Mouse (Mus musculus): ENCODE measurements around the gene Pdzrn3. TPM values are rescaled to one million over a fixed set of nuclear protein-coding genes. Genes with fewer than 3 reads are reported as not detected.
A peak's percentile ranks its signal among the peaks of the same experiment; 100 is the strongest.

Pdzrn3 gene
- polyA plus RNA-seq, 1 experiment, result 67.9 TPM

GRCm38 (mm10) chr6:101319374-101319967 lies 58.2 kb downstream of the Pdzrn3 start:
- no peak for TF ChIP-seq POLR2A (IDR thresholded peaks at IDR 0.05; ENCODE audit: low read depth, low read length)
- TF ChIP-seq CTCF (IDR thresholded peaks at IDR 0.05; ENCODE audit: borderline replicate concordance, insufficient read depth, low read length), result no peak
- Histone ChIP-seq H3K4me1 (ENCODE audit: control insufficient read depth, insufficient read depth, low read length) (peaks cover 12% of the 10 kb centered on the region), H3K27ac (ENCODE audit: insufficient read depth, low read length) (peak overlapping the region; percentile 16), H3K4me3 (ENCODE audit: insufficient read depth, low read length) (no peak overlapping the region)

GRCm38 (mm10) chr6:101318530-101318929 lies 59.2 kb downstream of the Pdzrn3 start:
- Histone ChIP-seq H3K27ac (ENCODE audit: insufficient read depth, low read length) (peak overlapping the region; percentile 49), H3K4me1 (ENCODE audit: control insufficient read depth, insufficient read depth, low read length) (peaks cover 12% of the 10 kb centered on the region), H3K4me3 (ENCODE audit: insufficient read depth, low read length) (no peak overlapping the region)
- TF ChIP-seq POLR2A (IDR thresholded peaks at IDR 0.05; ENCODE audit: low read depth, low read length), result no peak
- no peak for TF ChIP-seq CTCF (IDR thresholded peaks at IDR 0.05; ENCODE audit: borderline replicate concordance, insufficient read depth, low read length)

GRCm38 (mm10) chr6:101311446-101311845 lies 66.3 kb downstream of the Pdzrn3 start:
- TF ChIP-seq CTCF (IDR thresholded peaks at IDR 0.05; ENCODE audit: borderline replicate concordance, insufficient read depth, low read length) (no peak), POLR2A (IDR thresholded peaks at IDR 0.05; ENCODE audit: low read depth, low read length) (no peak)
- Histone ChIP-seq H3K27ac (ENCODE audit: insufficient read depth, low read length) (no peak overlapping the region), H3K4me1 (ENCODE audit: control insufficient read depth, insufficient read depth, low read length) (peaks cover 2% of the 10 kb centered on the region; the same call in 1 of the 2 replicates), H3K4me3 (ENCODE audit: insufficient read depth, low read length) (no peak overlapping the region)

- Histone ChIP-seq H3K27ac (ENCODE audit: insufficient read depth, low read length) (peak overlapping the region; percentile 20), H3K4me3 (ENCODE audit: insufficient read depth, low read length) (no peak overlapping the region), H3K4me1 (ENCODE audit: control insufficient read depth, insufficient read depth, low read length) (0 out of 2 replicates have a peak, but pooled peaks cover 5% of the 10 kb centered on the region)
- no peak for TF ChIP-seq POLR2A (IDR thresholded peaks at IDR 0.05; ENCODE audit: low read depth, low read length)
- TF ChIP-seq CTCF (IDR thresholded peaks at IDR 0.05; ENCODE audit: borderline replicate concordance, insufficient read depth, low read length), result no peak
These were observed 67.2 kb downstream of the Pdzrn3 start for GRCm38 (mm10) chr6:101310491-101310890.

GRCm38 (mm10) chr6:101307964-101308531 lies 69.6 kb downstream of the Pdzrn3 start:
- Histone ChIP-seq H3K27ac (ENCODE audit: insufficient read depth, low read length) (no peak overlapping the region), H3K4me3 (ENCODE audit: insufficient read depth, low read length) (no peak overlapping the region), H3K4me1 (ENCODE audit: control insufficient read depth, insufficient read depth, low read length) (0 out of 2 replicates have a peak, but pooled peaks cover 5% of the 10 kb centered on the region)
- TF ChIP-seq CTCF (IDR thresholded peaks at IDR 0.05; ENCODE audit: borderline replicate concordance, insufficient read depth, low read length), result no peak
- TF ChIP-seq POLR2A (IDR thresholded peaks at IDR 0.05; ENCODE audit: low read depth, low read length), result no peak

GRCm38 (mm10) chr6:101306834-101307233 lies 70.9 kb downstream of the Pdzrn3 start:
- no peak for TF ChIP-seq CTCF (IDR thresholded peaks at IDR 0.05; ENCODE audit: borderline replicate concordance, insufficient read depth, low read length)
- peak; percentile 32; the same call in 1 of the 2 replicates for TF ChIP-seq POLR2A (IDR thresholded peaks at IDR 0.05; ENCODE audit: low read depth, low read length)
- no peak overlapping the region for H3K4me3 ChIP-seq (ENCODE audit: insufficient read depth, low read length)
- H3K27ac ChIP-seq (ENCODE audit: insufficient read depth, low read length), result peak overlapping the region; percentile 71
- 0 out of 2 replicates have a peak, but pooled peaks cover 5% of the 10 kb centered on the region for H3K4me1 ChIP-seq (ENCODE audit: control insufficient read depth, insufficient read depth, low read length)

- Histone ChIP-seq H3K4me3 (ENCODE audit: insufficient read depth, low read length) (no peak overlapping the region), H3K4me1 (ENCODE audit: control insufficient read depth, insufficient read depth, low read length) (0 out of 2 replicates have a peak, but pooled peaks cover 5% of the 10 kb centered on the region), H3K27ac (ENCODE audit: insufficient read depth, low read length) (peak overlapping the region; percentile 71)
- TF ChIP-seq CTCF (IDR thresholded peaks at IDR 0.05; ENCODE audit: borderline replicate concordance, insufficient read depth, low read length), result no peak
- no peak for TF ChIP-seq POLR2A (IDR thresholded peaks at IDR 0.05; ENCODE audit: low read depth, low read length)
These were observed 72.2 kb downstream of the Pdzrn3 start for GRCm38 (mm10) chr6:101305543-101305942.

- 0 out of 2 replicates have a peak, but pooled peaks cover 7% of the 10 kb centered on the region for H3K4me1 ChIP-seq (ENCODE audit: control insufficient read depth, insufficient read depth, low read length)
- no peak overlapping the region for H3K4me3 ChIP-seq (ENCODE audit: insufficient read depth, low read length)
- TF ChIP-seq POLR2A (IDR thresholded peaks at IDR 0.05; ENCODE audit: low read depth, low read length) (no peak), CTCF (IDR thresholded peaks at IDR 0.05; ENCODE audit: borderline replicate concordance, insufficient read depth, low read length) (no peak)
- H3K27ac ChIP-seq (ENCODE audit: insufficient read depth, low read length), result peak overlapping the region; percentile 12; the same call in 1 of the 2 replicates
These were observed 73.5 kb downstream of the Pdzrn3 start for GRCm38 (mm10) chr6:101303959-101304738.

GRCm38 (mm10) chr6:101303501-101303900 lies 74.2 kb downstream of the Pdzrn3 start:
- TF ChIP-seq CTCF (IDR thresholded peaks at IDR 0.05; ENCODE audit: borderline replicate concordance, insufficient read depth, low read length) (no peak), POLR2A (IDR thresholded peaks at IDR 0.05; ENCODE audit: low read depth, low read length) (no peak)

More at GRCm38 (mm10) chr6:101303501-101303900, 74.2 kb downstream of the Pdzrn3 start:
- no peak overlapping the region for H3K27ac ChIP-seq (ENCODE audit: insufficient read depth, low read length)
- no peak overlapping the region for H3K4me3 ChIP-seq (ENCODE audit: insufficient read depth, low read length)
- H3K4me1 ChIP-seq (ENCODE audit: control insufficient read depth, insufficient read depth, low read length), result 0 out of 2 replicates have a peak, but pooled peaks cover 7% of the 10 kb centered on the region
